Mouse (Mus musculus) hindbrain, postnatal 0 days (tissue): Measurements from ENCODE around the gene Zmym6. TPM values are rescaled to one million over a fixed set of nuclear protein-coding genes. Genes with fewer than 3 reads are reported as not detected.

Experiments
- ATAC-seq: fragments of 200-750 bp; cut with Nextera tagmentation; 2 replicates; pipeline ENCODE4 v1.8.0; 2017; ENCODE audit warnings: mild to moderate bottlenecking, moderate TSS enrichment, moderate library complexity
- DNase-seq: peaks from one replicate; pipeline ENCODE4 v3.0.0-alpha.2; 2015; ENCODE audit warnings: low spot score
- H3K27ac ChIP-seq: fragments of 300-500 bp; sonication (generic); 2 replicates; pipeline ENCODE4 v1.5.1; 2014; ENCODE audit warnings: mild to moderate bottlenecking
- H3K27me3 ChIP-seq: fragments of 300-500 bp; sonication (generic); 2 replicates; pipeline ENCODE4 v1.6.1; 2014; ENCODE audit warnings: low read length, mixed read lengths; ENCODE audit not compliant: insufficient read depth
- H3K36me3 ChIP-seq: fragments of 300-500 bp; sonication (generic); 2 replicates; pipeline ENCODE4 v1.6.1; 2014; ENCODE audit warnings: low read length, mixed read lengths; ENCODE audit not compliant: insufficient read depth
- H3K4me1 ChIP-seq: fragments of 300-500 bp; sonication (generic); 2 replicates; pipeline ENCODE4 v1.6.1; 2014; ENCODE audit warnings: antibody characterized with exemption, low read length, mixed read lengths; ENCODE audit not compliant: insufficient read depth
- H3K4me2 ChIP-seq: fragments of 300-500 bp; sonication (generic); 2 replicates; pipeline ENCODE4 v1.6.1; 2014; ENCODE audit warnings: low read depth, mild to moderate bottlenecking, low read length, moderate library complexity, mixed read lengths
- H3K4me3 ChIP-seq: fragments of 300-500 bp; sonication (generic); 2 replicates; pipeline ENCODE4 v1.5.1; 2014; ENCODE audit warnings: low read length
- H3K9ac ChIP-seq: fragments of 300-500 bp; sonication (generic); replicated peaks from 2 replicates; pipeline ENCODE4 v1.6.1; 2014; ENCODE audit warnings: mild to moderate bottlenecking, low read length, moderate library complexity, mixed read lengths
- H3K9me3 ChIP-seq: fragments of 300-500 bp; sonication (generic); 2 replicates; pipeline ENCODE4 v1.6.1; 2016; ENCODE audit warnings: low read length, mixed read lengths
- CTCF ChIP-seq: IDR thresholded peaks from 2 replicates; pipeline ENCODE4 v1.5.1; 2016; ENCODE audit warnings: antibody characterized with exemption, control low read depth, low read depth
- WGBS: fragments of 180-500 bp; shearing (Covaris S2); extraction: QIAGEN DNeasy Blood & Tissue Kit; methylation state at CpG from one replicate; pipeline ENCODE4 v1.1.7; 2014; 5-methylcytosine and 5-hydroxymethylcytosine counted together
- polyA plus RNA-seq: library from polyadenylated mRNA; unstranded; fragments of >200 nt; fragmentation: Nextera tagmentation; extraction: Ambion mirVana; gene quantifications from 2 replicates; pipeline ENCODE4 v1.2.1, GENCODE M21; 2015
- total RNA-seq: library from RNA; depleted of rRNA; stranded (reverse); fragments of >200 nt; gene quantifications from 2 replicates; pipeline ENCODE4 v1.2.3, GENCODE M21; 2014; rRNA removed

Gene Zmym6
- total and polyA plus RNA-seq, 2 experiments from 2014 or later, result 18.3 to 20.6 TPM

DNA sequence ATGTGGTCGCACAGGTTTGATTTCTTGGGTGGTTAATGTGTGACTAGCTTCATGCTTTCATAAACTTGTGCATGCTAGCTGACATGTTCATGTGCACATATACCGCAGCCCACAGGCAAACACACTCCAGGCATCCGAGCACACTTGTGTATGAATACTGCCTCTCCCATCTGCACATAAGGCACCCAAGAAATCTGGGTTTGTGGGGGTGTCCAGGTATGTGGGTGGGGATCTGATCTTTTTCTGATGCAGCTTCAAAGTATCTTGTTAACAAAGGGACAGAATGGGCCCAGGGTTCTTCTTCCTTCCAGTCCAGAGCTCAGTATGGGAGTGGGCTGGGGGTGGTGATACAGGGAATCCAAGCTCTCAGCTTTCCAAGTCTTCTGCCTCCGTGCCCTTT lies 95.4 kb downstream of the Zmym6 start:
- DNase-seq (no peak), ATAC-seq (no peak)
- Histone ChIP-seq H3K36me3 (no peaks in the 10 kb centered on the region), H3K27me3 (no peaks in the 10 kb centered on the region), H3K9ac (no peak overlapping the region), H3K4me3 (no peak overlapping the region), H3K27ac (no peak overlapping the region), H3K4me2 (peak overlapping the region; percentile 92), H3K4me1 (peaks cover 17% of the 10 kb centered on the region; the same call in 1 of the 2 replicates), H3K9me3 (no peaks in the 10 kb centered on the region)
- WGBS, result 61% methylated on average over 4 of the region's 4 CpGs
- TF ChIP-seq CTCF, result no peak

DNA sequence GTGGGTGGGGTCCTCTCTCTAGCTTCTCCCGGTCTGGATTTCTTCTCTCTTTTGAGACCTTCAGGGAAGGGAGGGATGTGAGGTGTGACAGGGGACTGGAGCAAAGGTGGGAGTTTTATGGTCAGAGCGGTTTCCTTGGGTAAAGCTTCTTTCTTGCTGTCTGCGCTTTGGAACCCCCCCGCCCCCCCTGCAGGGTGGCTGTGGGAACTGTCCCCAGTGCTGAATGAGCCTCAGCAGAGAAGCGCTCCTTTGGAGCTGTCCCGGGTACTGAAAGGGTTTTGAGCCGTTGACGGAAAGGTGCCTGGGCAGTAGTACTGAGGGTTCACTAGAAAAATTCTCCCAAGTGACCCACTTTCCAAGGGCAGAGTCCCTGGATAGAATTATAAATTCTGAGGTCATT lies 96.3 kb downstream of the Zmym6 start:
- Histone ChIP-seq H3K9me3 (no peaks in the 10 kb centered on the region), H3K4me1 (peaks cover 17% of the 10 kb centered on the region; the same call in 1 of the 2 replicates), H3K27me3 (no peaks in the 10 kb centered on the region), H3K27ac (no peak overlapping the region), H3K36me3 (no peaks in the 10 kb centered on the region), H3K9ac (no peak overlapping the region), H3K4me3 (0 out of 2 replicates have a peak overlapping the region, but pooled peaks have one; percentile 3), H3K4me2 (peak overlapping the region; percentile 92)
- 9% methylated on average over 8 of the region's 8 CpGs for whole genome bisulfite sequencing
- ATAC-seq (no peak), DNase-seq (peak; percentile 73)
- 0 out of 2 replicates have a peak, but pooled peaks have one; percentile 12 for TF ChIP-seq CTCF

Other genes with a start within 250 kb of the Zmym6 start
- 42.9 and 49.9 TPM in 2 replicates for gene Zmym4, start 109.2 kb upstream of the Zmym6 start, total RNA-seq
- gene Zmym4, start 109.2 kb upstream of the Zmym6 start, polyA plus RNA-seq, result 20.3 and 21.2 TPM in 2 replicates
- 132 and 156 TPM in 2 replicates for gene Sfpq, start 56.1 kb upstream of the Zmym6 start, total RNA-seq
- gene Sfpq, start 56.1 kb upstream of the Zmym6 start, polyA plus RNA-seq, result 63.2 and 69.0 TPM in 2 replicates
- gene Zmym1, start 16.2 kb upstream of the Zmym6 start, total RNA-seq, result 6.8 and 11.3 TPM in 2 replicates
- 13.6 and 14.4 TPM in 2 replicates for gene Zmym1, start 16.2 kb upstream of the Zmym6 start, polyA plus RNA-seq
- 6.7 and 8.7 TPM in 2 replicates for gene Tmem35b, start 46.3 kb downstream of the Zmym6 start, total RNA-seq
- gene Tmem35b, start 46.3 kb downstream of the Zmym6 start, polyA plus RNA-seq, result 13.8 and 15.4 TPM in 2 replicates
- gene Dlgap3, start 91.8 kb downstream of the Zmym6 start, total RNA-seq, result 153 and 163 TPM in 2 replicates
- 30.0 and 34.2 TPM in 2 replicates for gene Dlgap3, start 91.8 kb downstream of the Zmym6 start, polyA plus RNA-seq
- gene Smim12, start 166.4 kb downstream of the Zmym6 start, total RNA-seq, result 40.8 and 47.2 TPM in 2 replicates
- 63.7 and 65.4 TPM in 2 replicates for gene Smim12, start 166.4 kb downstream of the Zmym6 start, polyA plus RNA-seq
- 20.8 and 30.8 TPM in 2 replicates for gene Gja4, start 236.7 kb downstream of the Zmym6 start, total RNA-seq
- 19.4 and 20.5 TPM in 2 replicates for gene Gja4, start 236.7 kb downstream of the Zmym6 start, polyA plus RNA-seq